Mouse (Mus musculus): ENCODE results near the gene Rybp. TPM values are rescaled to one million over a fixed set of nuclear protein-coding genes. Genes with fewer than 3 reads are reported as not detected.

Gene Rybp
- polyA plus RNA-seq, 1 experiment from 2014 or later, result 20.3 TPM

GRCm38 (mm10) chr6:100217507-100217906 is 69.8 kb downstream of the Rybp start:
- H3K36me3 ChIP-seq, result no peaks in the 10 kb centered on the region
- WGBS, result 79% methylated on average over 8 of the region's 8 CpGs
- H3K4me1 ChIP-seq, result peaks cover 82% of the 10 kb centered on the region
- H3K4me2 ChIP-seq, result no peak overlapping the region
- no peak overlapping the region for H3K9ac ChIP-seq
- H3K9me3 ChIP-seq (replicated peaks), result no peaks in the 10 kb centered on the region
- no peak overlapping the region for H3K27ac ChIP-seq
- H3K27me3 ChIP-seq, result peaks cover 18% of the 10 kb centered on the region
- no peak overlapping the region for H3K4me3 ChIP-seq (replicated peaks)
- ATAC-seq (replicated peaks; ENCODE audit: low FRiP score), result no peak

DNA sequence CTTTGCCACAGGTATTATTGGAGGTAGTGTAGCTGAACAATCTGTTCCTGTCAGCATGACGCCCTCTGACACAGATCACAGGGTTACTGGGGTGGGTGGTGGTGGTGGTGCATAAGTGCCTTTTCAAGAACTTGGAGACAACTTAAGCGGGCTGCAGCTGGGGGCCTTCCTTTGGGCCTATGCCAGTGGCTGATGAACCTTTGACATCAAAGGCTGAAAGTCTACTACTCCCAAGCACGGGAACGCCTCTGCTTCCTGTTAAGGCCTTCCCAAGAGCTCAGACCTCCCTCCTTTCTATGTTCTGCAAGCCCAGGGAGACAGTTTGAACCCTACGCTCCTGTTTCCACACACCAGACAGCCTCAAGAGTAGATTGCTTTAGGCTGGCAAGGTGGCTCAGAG is 70.3 kb downstream of the Rybp start:
- H3K27ac ChIP-seq, result no peak overlapping the region
- H3K4me3 ChIP-seq (replicated peaks), result no peak overlapping the region
- H3K4me2 ChIP-seq, result no peak overlapping the region
- peaks cover 85% of the 10 kb centered on the region for H3K4me1 ChIP-seq
- 50% methylated on average over 5 of the region's 5 CpGs for WGBS
- ATAC-seq (replicated peaks; ENCODE audit: low FRiP score), result no peak
- no peaks in the 10 kb centered on the region for H3K9me3 ChIP-seq (replicated peaks)
- H3K9ac ChIP-seq, result no peak overlapping the region
- no peaks in the 10 kb centered on the region for H3K36me3 ChIP-seq
- H3K27me3 ChIP-seq, result peaks cover 18% of the 10 kb centered on the region

DNA sequence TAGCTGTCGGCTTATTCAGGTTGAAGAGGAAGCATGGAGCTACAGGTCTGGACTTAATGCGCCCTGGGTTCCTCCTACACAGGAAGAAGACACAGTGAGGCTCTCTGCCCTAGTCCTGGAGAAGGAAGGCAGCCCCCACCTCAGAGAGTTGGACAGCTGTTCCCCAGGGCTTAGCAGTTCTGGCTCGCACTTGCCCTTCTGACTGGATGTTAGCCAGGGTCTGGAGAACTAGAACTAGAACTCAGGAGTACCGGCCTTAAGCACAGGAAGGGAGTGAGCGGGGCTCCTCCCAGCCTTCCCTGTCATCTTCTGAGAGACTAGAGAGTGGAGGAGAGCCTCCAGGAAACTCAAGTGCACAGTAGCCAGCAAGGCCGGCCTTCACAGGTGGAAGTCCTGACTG is 71.5 kb downstream of the Rybp start:
- H3K9me3 ChIP-seq (replicated peaks), result no peaks in the 10 kb centered on the region
- no peak overlapping the region for H3K27ac ChIP-seq
- H3K4me3 ChIP-seq (replicated peaks), result no peak overlapping the region
- peaks cover 18% of the 10 kb centered on the region for H3K27me3 ChIP-seq
- H3K4me1 ChIP-seq, result peaks cover 82% of the 10 kb centered on the region
- WGBS, result 32% methylated on average over 6 of the region's 6 CpGs
- no peak overlapping the region for H3K4me2 ChIP-seq
- no peaks in the 10 kb centered on the region for H3K36me3 ChIP-seq
- ATAC-seq (replicated peaks; ENCODE audit: low FRiP score), result no peak
- H3K9ac ChIP-seq, result no peak overlapping the region

GRCm38 (mm10) chr6:100214132-100214913 is 73.0 kb downstream of the Rybp start:
- no peak overlapping the region for H3K27ac ChIP-seq
- 55% methylated on average over 13 of the region's 13 CpGs for WGBS
- peaks cover 73% of the 10 kb centered on the region for H3K4me1 ChIP-seq
- no peak overlapping the region for H3K4me3 ChIP-seq (replicated peaks)
- no peaks in the 10 kb centered on the region for H3K36me3 ChIP-seq
- ATAC-seq (replicated peaks; ENCODE audit: low FRiP score), result no peak
- H3K4me2 ChIP-seq, result no peak overlapping the region
- H3K9ac ChIP-seq, result no peak overlapping the region
- H3K9me3 ChIP-seq (replicated peaks), result no peaks in the 10 kb centered on the region
- peaks cover 21% of the 10 kb centered on the region for H3K27me3 ChIP-seq

DNA sequence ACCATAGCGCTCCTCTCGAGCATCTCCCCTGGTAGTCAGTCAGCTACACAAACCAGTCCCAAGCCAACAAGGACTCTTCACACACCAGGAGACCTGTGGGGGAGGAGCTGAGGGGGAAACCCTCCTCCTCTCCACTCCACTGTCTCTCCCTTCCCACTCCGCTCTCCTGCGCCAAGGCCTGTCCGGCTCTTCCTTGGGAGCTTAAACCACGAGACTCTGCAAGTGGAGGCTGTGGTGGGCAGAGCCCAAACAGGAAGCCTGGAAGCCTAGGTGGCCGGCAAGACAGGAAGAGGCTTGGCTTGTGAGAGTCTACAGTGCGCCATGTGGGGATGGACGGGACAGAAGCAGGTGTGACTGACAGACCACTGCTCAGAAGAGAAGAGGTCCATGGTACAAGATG is 73.7 kb downstream of the Rybp start:
- WGBS, result 59% methylated on average over 9 of the region's 9 CpGs
- ATAC-seq (replicated peaks; ENCODE audit: low FRiP score), result no peak

DNA sequence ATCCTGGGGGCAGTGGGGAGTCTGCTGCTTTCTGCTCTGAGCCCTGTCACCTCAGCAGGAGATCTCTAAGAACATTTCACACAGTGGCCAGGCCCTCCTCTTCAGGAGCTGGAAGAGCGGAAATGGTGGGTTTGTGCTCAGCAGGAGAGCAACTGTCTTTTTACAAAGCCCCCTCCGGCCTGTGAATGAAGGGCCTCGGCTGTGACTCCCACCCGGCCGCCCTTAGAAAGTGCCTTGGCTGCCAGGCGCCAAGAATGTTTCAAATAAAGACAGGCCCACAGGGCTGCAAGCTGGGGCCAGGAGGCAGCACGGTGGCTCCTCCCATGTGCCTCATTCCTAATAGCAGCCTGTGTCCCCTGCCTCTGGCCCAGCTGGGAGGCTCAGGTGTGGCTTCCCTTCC is 74.5 kb downstream of the Rybp start:
- H3K9me3 ChIP-seq (replicated peaks), result no peaks in the 10 kb centered on the region
- H3K27ac ChIP-seq, result no peak overlapping the region
- WGBS, result 28% methylated on average over 7 of the region's 7 CpGs
- H3K4me3 ChIP-seq (replicated peaks), result no peak overlapping the region
- 0 out of 2 replicates have a peak overlapping the region, but pooled peaks have one; percentile 3 for H3K9ac ChIP-seq
- no peak for ATAC-seq (replicated peaks; ENCODE audit: low FRiP score)
- peaks cover 36% of the 10 kb centered on the region for H3K27me3 ChIP-seq
- no peaks in the 10 kb centered on the region for H3K36me3 ChIP-seq
- peaks cover 58% of the 10 kb centered on the region for H3K4me1 ChIP-seq
- H3K4me2 ChIP-seq, result no peak overlapping the region

More for the DNA sequence above, 73.7 kb downstream of the Rybp start:
- Histone ChIP-seq H3K9ac (no peak overlapping the region), H3K27ac (no peak overlapping the region), H3K4me2 (no peak overlapping the region), H3K27me3 (peaks cover 28% of the 10 kb centered on the region), H3K4me1 (peaks cover 66% of the 10 kb centered on the region), H3K4me3 (replicated peaks) (no peak overlapping the region), H3K36me3 (no peaks in the 10 kb centered on the region), H3K9me3 (replicated peaks) (no peaks in the 10 kb centered on the region)

GRCm38 (mm10) chr6:100211646-100212045 is 75.6 kb downstream of the Rybp start:
- no peaks in the 10 kb centered on the region for H3K36me3 ChIP-seq
- H3K4me3 ChIP-seq (replicated peaks), result no peak overlapping the region
- no peak for ATAC-seq (replicated peaks; ENCODE audit: low FRiP score)
- no peak overlapping the region for H3K4me2 ChIP-seq
- peaks cover 46% of the 10 kb centered on the region for H3K27me3 ChIP-seq
- 60% methylated on average over 3 of the region's 3 CpGs for WGBS
- no peak overlapping the region for H3K27ac ChIP-seq
- H3K9ac ChIP-seq, result no peak overlapping the region
- H3K4me1 ChIP-seq, result peaks cover 58% of the 10 kb centered on the region
- no peaks in the 10 kb centered on the region for H3K9me3 ChIP-seq (replicated peaks)

- Histone ChIP-seq H3K9ac (no peak overlapping the region), H3K27me3 (peaks cover 51% of the 10 kb centered on the region), H3K4me1 (peaks cover 54% of the 10 kb centered on the region), H3K9me3 (replicated peaks) (no peaks in the 10 kb centered on the region), H3K27ac (no peak overlapping the region), H3K4me3 (replicated peaks) (no peak overlapping the region), H3K36me3 (no peaks in the 10 kb centered on the region), H3K4me2 (no peak overlapping the region)
- WGBS, result 100% methylated on average over 1 of the region's 1 CpGs
- no peak for ATAC-seq (replicated peaks; ENCODE audit: low FRiP score)
Observed at GRCm38 (mm10) chr6:100210517-100210916, 76.8 kb downstream of the Rybp start.

DNA sequence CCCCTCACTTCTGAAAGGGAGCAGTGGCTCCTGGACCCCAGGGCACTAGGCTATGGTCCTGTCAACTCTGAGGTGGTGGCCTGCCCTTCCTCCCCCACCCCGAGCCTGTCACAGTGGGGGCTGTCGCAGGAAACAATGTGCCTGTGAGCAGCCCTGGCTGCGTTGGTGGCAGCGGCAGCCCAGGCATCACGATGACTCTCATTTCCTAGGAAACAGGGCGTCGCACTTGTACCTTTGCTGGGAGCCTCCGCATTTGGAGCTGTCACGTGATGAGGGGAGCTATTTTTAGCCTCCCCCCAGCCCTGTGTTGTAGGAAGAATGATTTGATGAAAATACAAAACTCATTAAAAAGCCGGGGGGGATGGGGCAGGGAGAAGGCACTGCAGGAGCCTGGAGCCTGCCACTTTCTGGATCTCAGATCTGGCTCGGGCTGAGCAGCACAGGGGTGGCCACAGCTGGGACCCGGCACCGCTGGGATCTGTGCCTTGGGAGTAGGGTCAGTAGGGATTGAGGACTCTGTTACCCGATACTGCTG is 80.5 kb downstream of the Rybp start:
- Histone ChIP-seq H3K36me3 (no peaks in the 10 kb centered on the region), H3K4me1 (peaks cover 39% of the 10 kb centered on the region), H3K4me3 (replicated peaks) (0 out of 2 replicates have a peak overlapping the region, but pooled peaks have one; percentile 2), H3K27me3 (peaks cover 54% of the 10 kb centered on the region), H3K4me2 (peak overlapping the region; percentile 27), H3K9ac (no peak overlapping the region), H3K27ac (no peak overlapping the region), H3K9me3 (replicated peaks) (no peaks in the 10 kb centered on the region)
- ATAC-seq (replicated peaks; ENCODE audit: low FRiP score), result peak; percentile 46
- 5% methylated on average over 14 of the region's 14 CpGs for WGBS

- no peak overlapping the region for H3K27ac ChIP-seq
- no peak overlapping the region for H3K4me3 ChIP-seq (replicated peaks)
- H3K9ac ChIP-seq, result no peak overlapping the region
- ATAC-seq (replicated peaks; ENCODE audit: low FRiP score), result no peak
- no peak overlapping the region for H3K4me2 ChIP-seq
- WGBS, result 67% methylated on average over 1 of the region's 1 CpGs
- H3K4me1 ChIP-seq, result peaks cover 36% of the 10 kb centered on the region
- H3K9me3 ChIP-seq (replicated peaks), result no peaks in the 10 kb centered on the region
- peaks cover 54% of the 10 kb centered on the region for H3K27me3 ChIP-seq
- H3K36me3 ChIP-seq, result no peaks in the 10 kb centered on the region
Observed at GRCm38 (mm10) chr6:100206261-100206660, 81.0 kb downstream of the Rybp start.

- ATAC-seq (replicated peaks; ENCODE audit: low FRiP score), result no peak
- H3K36me3 ChIP-seq, result no peaks in the 10 kb centered on the region
- H3K27me3 ChIP-seq, result peaks cover 58% of the 10 kb centered on the region
- H3K9me3 ChIP-seq (replicated peaks), result no peaks in the 10 kb centered on the region
- H3K4me2 ChIP-seq, result no peak overlapping the region
- H3K4me1 ChIP-seq, result peaks cover 36% of the 10 kb centered on the region
- no peak overlapping the region for H3K9ac ChIP-seq
- no peak overlapping the region for H3K4me3 ChIP-seq (replicated peaks)
- no peak overlapping the region for H3K27ac ChIP-seq
- WGBS, result 27% methylated on average over 7 of the region's 7 CpGs
Observed at GRCm38 (mm10) chr6:100204436-100204835, 82.8 kb downstream of the Rybp start.

DNA sequence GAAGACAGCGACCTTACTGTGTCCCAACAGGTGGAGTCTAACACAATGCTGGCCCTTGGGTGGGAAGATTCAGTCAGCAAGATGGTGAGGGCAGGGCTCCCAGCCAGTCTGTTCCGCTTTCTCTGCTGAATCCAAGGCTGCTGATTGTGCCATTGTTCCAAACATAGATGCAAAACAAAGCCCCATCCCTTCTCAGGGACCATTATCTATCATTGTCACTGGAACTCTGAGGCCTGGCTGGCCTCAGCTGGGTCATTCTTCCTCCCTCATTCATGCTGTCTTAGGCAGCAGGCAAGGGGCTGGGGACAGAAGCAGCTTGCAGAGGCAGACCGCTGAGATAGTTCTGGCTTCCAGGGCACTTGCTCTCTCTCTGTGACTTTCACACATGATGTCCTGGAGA is 83.8 kb downstream of the Rybp start:
- H3K27me3 ChIP-seq, result peaks cover 50% of the 10 kb centered on the region
- H3K9ac ChIP-seq, result no peak overlapping the region
- no peak overlapping the region for H3K4me3 ChIP-seq (replicated peaks)
- no peak overlapping the region for H3K4me2 ChIP-seq
- no peak for ATAC-seq (replicated peaks; ENCODE audit: low FRiP score)
- WGBS, result 53% methylated on average over 3 of the region's 3 CpGs
- peaks cover 36% of the 10 kb centered on the region for H3K4me1 ChIP-seq
- H3K27ac ChIP-seq, result no peak overlapping the region
- no peaks in the 10 kb centered on the region for H3K9me3 ChIP-seq (replicated peaks)
- no peaks in the 10 kb centered on the region for H3K36me3 ChIP-seq

Data from kidney, embryonic 15.5 days (tissue).